Mouse (Mus musculus) C2C12 (cell line): ENCODE measurements at regions not wholly inside any gene's neighbourhood (a gene's known extent, or its start where the extent isn't known, plus 50 kb on each side); places are given as distances from the start of the nearest gene placed in this dataset.

Source experiments
- H3K27me3 ChIP-seq: one replicate; pipeline ENCODE4 v1.6.1; 2011; ENCODE audit not compliant: control insufficient read depth, insufficient read depth, insufficient read length
- H3K36me3 ChIP-seq: one replicate; pipeline ENCODE4 v1.6.1; 2011; ENCODE audit not compliant: control insufficient read depth, insufficient read depth
- H3K4me3 ChIP-seq: one replicate; pipeline ENCODE4 v1.5.1; 2011; ENCODE audit warnings: mild to moderate bottlenecking, control low read depth; ENCODE audit not compliant: poor library complexity, insufficient read depth, severe bottlenecking
- H3K79me2 ChIP-seq: one replicate; pipeline ENCODE4 v1.6.1; 2011; ENCODE audit not compliant: control insufficient read depth, insufficient read depth
- H3K79me3 ChIP-seq: one replicate; pipeline ENCODE4 v1.6.1; 2011; ENCODE audit warnings: low read depth, control low read depth
- H3ac ChIP-seq: one replicate; pipeline ENCODE3; 2011; ENCODE audit warnings: low read depth; ENCODE audit not compliant: control insufficient read depth, insufficient read length
- CEBPB ChIP-seq: IDR thresholded peaks from one replicate; pipeline ENCODE4 v1.6.1; 2011; ENCODE audit warnings: low read depth, mild to moderate bottlenecking, control low read depth, moderate library complexity
- CTCF ChIP-seq: IDR thresholded peaks from one replicate; pipeline ENCODE4 v1.5.1; 2011; ENCODE audit not compliant: control insufficient read depth, insufficient read depth, insufficient read length
- FOSL1 ChIP-seq: IDR thresholded peaks from one replicate; pipeline ENCODE4 v1.8.0; 2011; ENCODE audit warnings: mild to moderate bottlenecking, low read length; ENCODE audit not compliant: poor library complexity, insufficient read depth, severe bottlenecking
- MAX ChIP-seq: IDR thresholded peaks from one replicate; pipeline ENCODE4 v1.6.1; 2011; ENCODE audit warnings: mild to moderate bottlenecking, control low read depth
- MYOD1 ChIP-seq: IDR thresholded peaks from one replicate; pipeline ENCODE4 v1.6.1; 2011; ENCODE audit warnings: low read depth; ENCODE audit not compliant: control insufficient read depth, insufficient read length
- MYOG ChIP-seq: IDR thresholded peaks from one replicate; pipeline ENCODE4 v1.6.1; 2011; ENCODE audit not compliant: control insufficient read depth, insufficient read length; ENCODE audit errors: extremely low read depth
- USF1 ChIP-seq: IDR thresholded peaks from one replicate; pipeline ENCODE4 v1.6.1; 2011; ENCODE audit warnings: low read depth, mild to moderate bottlenecking, control low read depth, moderate library complexity

DNA sequence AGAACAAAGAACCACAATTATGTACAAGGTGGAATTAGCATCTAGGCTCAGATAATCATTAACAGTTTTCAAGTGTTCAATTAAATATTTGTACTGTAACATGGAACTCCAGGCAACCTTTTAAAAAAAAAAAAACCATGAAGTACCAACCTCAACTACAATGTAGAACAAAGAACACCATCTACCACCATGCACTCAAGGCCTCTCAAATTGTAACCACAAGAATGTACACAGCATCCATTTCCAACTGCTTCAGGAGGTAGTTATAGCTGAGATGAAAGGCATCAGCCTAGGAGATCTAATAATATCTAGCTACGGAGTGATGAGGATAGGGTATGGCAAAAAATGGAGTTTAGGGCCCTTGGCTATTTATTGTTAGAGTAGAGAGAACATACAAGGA is 174.7 kb upstream of the Sox9 start:
- H3K79me2 ChIP-seq = no peaks in the 10 kb centered on the region
- TF ChIP-seq USF1 (no peak), CTCF (no peak), FOSL1 (no peak), MYOG (no peak), CEBPB (no peak)
- H3K4me3 ChIP-seq = no peak overlapping the region
- no peaks in the 10 kb centered on the region for H3K36me3 ChIP-seq
- no peaks in the 10 kb centered on the region for H3K79me3 ChIP-seq
- H3K27me3 ChIP-seq = no peaks in the 10 kb centered on the region
- no peak overlapping the region for H3ac ChIP-seq

DNA sequence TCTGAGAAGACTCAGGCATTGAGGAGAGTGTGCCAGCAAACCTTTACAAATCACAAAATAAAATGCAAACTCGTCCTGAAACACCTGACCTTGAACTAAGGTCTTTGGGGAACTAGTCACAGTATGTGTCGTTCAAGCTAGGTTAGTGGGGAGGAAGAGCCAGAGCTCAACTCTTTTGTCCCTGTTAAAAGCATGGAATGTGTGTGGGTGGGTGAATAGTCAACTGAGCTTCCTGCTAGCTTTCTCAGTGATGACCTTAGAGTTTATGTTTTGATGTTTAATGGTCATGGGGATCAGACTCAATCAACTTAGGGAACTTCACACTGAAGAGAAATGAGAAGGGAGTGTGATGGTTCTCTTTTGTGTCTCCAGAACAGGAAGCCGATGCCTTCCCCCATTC is 172.7 kb upstream of the Sox9 start:
- no peak overlapping the region for H3ac ChIP-seq
- no peak overlapping the region for H3K4me3 ChIP-seq
- no peaks in the 10 kb centered on the region for H3K36me3 ChIP-seq
- H3K27me3 ChIP-seq = no peaks in the 10 kb centered on the region
- no peak for TF ChIP-seq CTCF
- TF ChIP-seq MAX = no peak
- no peak for TF ChIP-seq CEBPB
- TF ChIP-seq FOSL1 = no peak
- no peak for TF ChIP-seq MYOD1
- TF ChIP-seq MYOG = no peak
- no peak for TF ChIP-seq USF1
- no peaks in the 10 kb centered on the region for H3K79me3 ChIP-seq
- H3K79me2 ChIP-seq = no peaks in the 10 kb centered on the region

DNA sequence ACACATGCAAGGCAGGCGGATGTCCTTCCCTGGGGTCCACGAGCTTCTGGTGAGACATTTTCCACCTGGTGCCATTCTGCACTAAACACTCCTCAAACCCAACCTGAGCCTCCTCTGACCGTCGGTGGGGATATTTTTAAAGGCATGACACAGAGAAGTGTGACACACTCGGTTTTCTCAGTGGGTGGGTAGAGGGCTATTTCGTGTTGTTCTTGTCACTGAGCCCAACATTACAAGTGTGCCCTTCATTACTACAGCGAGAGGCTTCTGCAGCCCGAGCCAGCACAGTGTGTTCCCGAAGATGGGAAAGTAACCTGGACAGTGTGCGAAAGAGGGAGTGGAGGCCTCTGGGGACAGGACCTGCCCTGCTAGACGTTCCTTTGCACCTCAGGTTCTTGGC is 171.0 kb upstream of the Sox9 start:
- H3K79me3 ChIP-seq = no peaks in the 10 kb centered on the region
- H3K27me3 ChIP-seq = no peaks in the 10 kb centered on the region
- no peak overlapping the region for H3K4me3 ChIP-seq
- no peak for TF ChIP-seq MYOG
- TF ChIP-seq CTCF = no peak
- TF ChIP-seq MAX = no peak
- TF ChIP-seq CEBPB = no peak
- no peak for TF ChIP-seq MYOD1
- no peak for TF ChIP-seq USF1
- no peak for TF ChIP-seq FOSL1
- no peaks in the 10 kb centered on the region for H3K36me3 ChIP-seq
- no peaks in the 10 kb centered on the region for H3K79me2 ChIP-seq
- no peak overlapping the region for H3ac ChIP-seq

DNA sequence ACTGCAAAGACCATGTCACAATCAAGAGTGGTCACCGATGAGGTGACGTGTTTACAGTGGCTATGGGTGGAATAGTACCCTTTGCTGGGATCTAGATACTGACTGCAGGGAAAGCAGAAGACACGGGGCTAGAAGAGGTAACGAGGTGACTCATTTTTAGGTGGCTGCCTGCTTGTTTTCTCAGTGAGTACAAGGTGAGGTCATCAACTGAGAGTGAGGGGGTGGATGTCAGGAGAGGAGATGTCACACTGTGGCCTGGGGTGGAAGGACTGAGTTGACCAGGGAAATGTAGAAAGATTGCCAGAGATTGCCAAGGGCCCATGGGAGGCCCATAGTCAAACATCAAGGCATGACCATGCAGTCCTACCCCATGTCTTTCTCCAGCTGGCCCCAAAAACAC is 166.4 kb upstream of the Sox9 start:
- no peaks in the 10 kb centered on the region for H3K79me3 ChIP-seq
- H3ac ChIP-seq = no peak overlapping the region
- no peaks in the 10 kb centered on the region for H3K79me2 ChIP-seq
- no peaks in the 10 kb centered on the region for H3K36me3 ChIP-seq
- TF ChIP-seq USF1 (no peak), MYOD1 (peak; percentile 12), MYOG (no peak), FOSL1 (peak; percentile 80)
- no peaks in the 10 kb centered on the region for H3K27me3 ChIP-seq
- H3K4me3 ChIP-seq = no peak overlapping the region

DNA sequence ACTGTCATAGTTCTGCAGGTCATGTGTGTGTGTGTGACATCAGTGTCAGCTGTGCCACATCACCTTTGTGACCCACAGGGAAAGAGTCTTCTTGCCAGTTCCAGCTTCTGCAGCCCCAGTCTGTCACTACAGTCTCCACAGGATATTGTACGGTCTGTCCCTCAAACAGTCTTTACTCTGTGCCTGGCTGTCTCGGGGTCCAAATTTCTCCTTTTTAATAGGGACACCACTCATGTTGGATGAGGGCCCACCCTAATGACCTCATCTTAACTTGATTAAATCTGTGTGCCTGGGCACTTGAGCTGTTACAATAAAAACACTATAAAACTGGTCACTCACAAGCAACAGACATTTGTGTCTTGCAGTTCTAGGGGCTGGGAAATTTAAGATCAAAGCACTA is 165.1 kb upstream of the Sox9 start:
- Histone ChIP-seq H3K36me3 (no peaks in the 10 kb centered on the region), H3K79me2 (no peaks in the 10 kb centered on the region), H3ac (no peak overlapping the region), H3K79me3 (no peaks in the 10 kb centered on the region), H3K27me3 (no peaks in the 10 kb centered on the region), H3K4me3 (no peak overlapping the region)
- no peak for TF ChIP-seq CTCF
- TF ChIP-seq USF1 = no peak
- TF ChIP-seq FOSL1 = no peak
- TF ChIP-seq MYOD1 = no peak
- TF ChIP-seq CEBPB = no peak

DNA sequence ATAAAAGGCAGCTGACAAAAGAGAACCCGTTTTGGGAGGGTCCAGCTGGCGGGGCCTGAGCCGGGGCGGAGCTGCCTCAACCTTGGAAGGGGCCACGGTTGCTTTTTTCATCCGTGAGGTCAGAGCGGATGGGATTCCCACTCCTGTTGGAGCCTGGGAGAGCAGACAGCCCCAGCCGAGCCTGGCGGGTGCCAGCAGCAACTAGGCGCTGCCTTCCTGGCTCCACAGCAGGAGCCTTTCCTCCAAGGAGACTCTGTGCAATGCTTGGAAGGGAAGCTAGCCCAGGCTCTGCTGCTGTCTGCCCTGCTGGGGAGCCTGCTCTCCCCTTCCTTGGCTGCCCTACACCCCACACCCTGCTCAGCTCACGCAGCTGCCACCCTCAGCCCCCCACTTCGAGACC is 161.1 kb upstream of the Sox9 start:
- no peak overlapping the region for H3K4me3 ChIP-seq
- no peak for TF ChIP-seq MYOG
- TF ChIP-seq MAX = peak; percentile 8
- no peaks in the 10 kb centered on the region for H3K79me3 ChIP-seq
- peak overlapping the region; percentile 44 for H3ac ChIP-seq
- no peaks in the 10 kb centered on the region for H3K27me3 ChIP-seq
- H3K79me2 ChIP-seq = no peaks in the 10 kb centered on the region
- H3K36me3 ChIP-seq = no peaks in the 10 kb centered on the region
